Mouse (Mus musculus) forebrain, embryonic 13.5 days (tissue): ENCODE data around the gene Haus3. TPM values are rescaled to one million over a fixed set of nuclear protein-coding genes. Genes with fewer than 3 reads are reported as not detected.
A peak's percentile ranks its signal among the peaks of the same experiment; 100 is the strongest.

Experiments
- ATAC-seq: fragments of 200-750 bp; cut with Nextera tagmentation; 2 replicates; pipeline ENCODE4 v1.8.0; 2017
- H3K27ac ChIP-seq: fragments of 300-500 bp; sonication (generic); 2 replicates; pipeline ENCODE4 v1.5.1; 2015; ENCODE audit warnings: inconsistent platforms, mild to moderate bottlenecking, moderate library complexity
- H3K27me3 ChIP-seq: fragments of 300-500 bp; sonication (generic); 2 replicates; pipeline ENCODE4 v1.6.1; 2015; ENCODE audit warnings: mild to moderate bottlenecking, inconsistent platforms
- H3K36me3 ChIP-seq: fragments of 300-500 bp; sonication (generic); 2 replicates; pipeline ENCODE4 v1.6.1; 2015; ENCODE audit warnings: mild to moderate bottlenecking, inconsistent platforms; ENCODE audit not compliant: poor library complexity, severe bottlenecking
- H3K4me1 ChIP-seq: fragments of 300-500 bp; sonication (generic); 2 replicates; pipeline ENCODE4 v1.6.1; 2015; ENCODE audit warnings: inconsistent platforms
- H3K4me2 ChIP-seq: fragments of 300-500 bp; sonication (generic); 2 replicates; pipeline ENCODE4 v1.6.1; 2015; ENCODE audit warnings: inconsistent platforms, mild to moderate bottlenecking, moderate library complexity
- H3K4me3 ChIP-seq: fragments of 300-500 bp; sonication (generic); 2 replicates; pipeline ENCODE4 v1.5.1; 2015; ENCODE audit warnings: mild to moderate bottlenecking, inconsistent platforms
- H3K9ac ChIP-seq: fragments of 300-500 bp; sonication (generic); 2 replicates; pipeline ENCODE4 v1.6.1; 2015; ENCODE audit warnings: mild to moderate bottlenecking, inconsistent platforms
- H3K9me3 ChIP-seq: fragments of 300-500 bp; sonication (generic); replicated peaks from 2 replicates; pipeline ENCODE4 v1.6.1; 2016; ENCODE audit warnings: inconsistent platforms
- WGBS: fragments of 180-500 bp; shearing (Covaris S2); methylation state at CpG from one replicate; pipeline ENCODE4 v1.1.7; 2015; 5-methylcytosine and 5-hydroxymethylcytosine counted together
- polyA plus RNA-seq: library from polyadenylated mRNA; unstranded; fragments of >200 nt; fragmentation: Nextera tagmentation; extraction: Ambion mirVana; gene quantifications from 2 replicates; pipeline ENCODE4 v1.2.1, GENCODE M21; 2015

Haus3 gene
- 32.0 and 32.7 TPM in 2 replicates for polyA plus RNA-seq

DNA sequence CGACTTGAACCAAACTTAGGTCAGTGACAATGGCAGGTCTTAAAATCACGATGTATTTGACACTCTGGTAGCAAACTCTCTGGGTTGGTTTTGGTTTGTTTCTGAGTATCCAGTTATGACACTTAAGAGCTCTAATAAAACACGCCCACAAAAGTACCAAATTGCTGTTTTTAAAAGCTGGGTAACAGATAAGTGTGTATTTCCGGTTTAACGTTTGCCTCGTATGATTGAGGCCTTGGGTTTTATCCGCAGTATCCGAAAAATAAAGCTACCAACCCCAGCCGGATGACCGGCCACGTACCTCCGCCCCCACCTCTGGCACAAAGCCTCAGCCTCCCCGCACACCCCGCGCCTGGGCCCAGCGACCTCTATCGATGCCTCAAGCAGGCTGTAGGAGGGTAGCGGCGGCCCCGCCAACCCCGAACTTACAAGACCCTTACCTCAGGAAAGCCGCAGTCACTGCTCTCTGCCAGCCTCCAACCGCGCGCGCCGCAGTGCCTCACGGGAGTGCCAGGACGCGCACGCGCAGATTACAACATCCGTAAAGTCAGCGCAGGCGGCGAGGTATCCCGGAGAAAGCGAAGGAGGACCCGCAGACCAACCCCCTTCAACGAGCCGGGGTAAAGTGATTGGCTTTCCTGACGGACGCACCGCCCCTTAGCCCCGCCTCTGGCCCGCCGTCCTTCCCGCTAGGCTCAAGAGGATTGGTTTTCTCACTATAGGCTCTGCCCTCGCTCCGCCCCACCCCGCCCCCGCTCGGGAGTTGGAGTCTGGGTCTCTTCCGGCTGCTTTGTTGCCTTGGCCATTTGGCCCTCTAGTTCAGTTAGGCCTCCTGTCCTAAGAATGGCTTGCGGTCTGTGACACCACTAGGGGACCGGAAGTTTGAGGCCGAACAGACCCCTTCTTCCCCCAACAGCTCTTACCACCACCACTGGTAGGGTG is at the start of gene Haus3, which contains the start of gene Poln:
TSS of gene Haus3 (minus strand) at position 578 of the 942 bp plus-strand sequence.
TSS of gene Poln (minus strand) at position 499 of the 942 bp plus-strand sequence.
- H3K4me1 ChIP-seq = peaks cover 27% of the 10 kb centered on the region
- H3K36me3 ChIP-seq = peaks cover 19% of the 10 kb centered on the region
- no peaks in the 10 kb centered on the region for H3K9me3 ChIP-seq
- H3K27ac ChIP-seq = peak within 1 kb of the TSS; percentile 93
- peak within 1 kb of the TSS; percentile 89 for H3K9ac ChIP-seq
- H3K27me3 ChIP-seq = no peaks in the 10 kb centered on the region
- H3K4me3 ChIP-seq = peak within 1 kb of the TSS; percentile 78
- WGBS = under 1% methylated on average over 57 of the region's 57 CpGs
- ATAC-seq = peak; percentile 100
- H3K4me2 ChIP-seq = peak within 1 kb of the TSS; percentile 69

- Histone ChIP-seq H3K27ac (no peak overlapping the region), H3K4me1 (no peaks in the 10 kb centered on the region), H3K36me3 (no peaks in the 10 kb centered on the region), H3K9ac (no peak overlapping the region), H3K9me3 (no peaks in the 10 kb centered on the region), H3K27me3 (no peaks in the 10 kb centered on the region), H3K4me2 (no peak overlapping the region), H3K4me3 (no peak overlapping the region)
- 87% methylated on average over 5 of the region's 5 CpGs for WGBS
- ATAC-seq = no peak
These were observed 49.3 kb upstream of the Haus3 start for GRCm38 (mm10) chr5:34218672-34219071.

- Histone ChIP-seq H3K36me3 (no peaks in the 10 kb centered on the region), H3K4me2 (no peak overlapping the region), H3K4me3 (no peak overlapping the region), H3K27me3 (no peaks in the 10 kb centered on the region), H3K9ac (no peak overlapping the region), H3K27ac (no peak overlapping the region), H3K4me1 (no peaks in the 10 kb centered on the region), H3K9me3 (no peaks in the 10 kb centered on the region)
- 70% methylated on average over 9 of the region's 9 CpGs for WGBS
- ATAC-seq = no peak
These were observed 48.4 kb upstream of the Haus3 start for GRCm38 (mm10) chr5:34217756-34218155.

DNA sequence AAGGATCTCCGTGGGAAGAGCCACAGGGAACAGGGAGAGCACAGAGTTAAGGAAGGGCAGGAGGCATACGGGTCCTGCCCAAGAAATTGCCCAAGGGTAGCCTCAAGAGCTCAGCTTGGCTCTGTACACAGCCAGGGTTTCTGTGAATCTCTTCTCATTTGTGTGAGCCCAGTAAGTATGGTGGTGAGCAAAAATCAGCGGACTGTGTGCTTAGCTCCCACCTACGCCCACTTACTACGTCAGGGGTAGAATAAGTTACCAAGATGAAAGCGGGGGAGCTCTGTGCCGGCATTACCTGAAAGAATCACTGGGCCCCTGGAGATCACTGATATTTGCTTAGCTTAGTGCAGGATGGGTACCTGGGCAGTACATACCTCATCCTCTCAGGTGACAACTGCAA is 46.7 kb upstream of the Haus3 start:
- Histone ChIP-seq H3K4me2 (no peak overlapping the region), H3K9ac (no peak overlapping the region), H3K27ac (no peak overlapping the region), H3K4me3 (no peak overlapping the region), H3K27me3 (no peaks in the 10 kb centered on the region), H3K36me3 (no peaks in the 10 kb centered on the region), H3K4me1 (no peaks in the 10 kb centered on the region), H3K9me3 (no peaks in the 10 kb centered on the region)
- no peak for ATAC-seq
- 78% methylated on average over 7 of the region's 7 CpGs for WGBS

GRCm38 (mm10) chr5:34213659-34214058 is 44.3 kb upstream of the Haus3 start:
- no peak overlapping the region for H3K9ac ChIP-seq
- WGBS = 81% methylated on average over 8 of the region's 8 CpGs
- no peaks in the 10 kb centered on the region for H3K36me3 ChIP-seq
- no peak overlapping the region for H3K4me2 ChIP-seq
- no peaks in the 10 kb centered on the region for H3K4me1 ChIP-seq
- H3K9me3 ChIP-seq = no peaks in the 10 kb centered on the region
- H3K4me3 ChIP-seq = no peak overlapping the region
- no peaks in the 10 kb centered on the region for H3K27me3 ChIP-seq
- no peak overlapping the region for H3K27ac ChIP-seq
- no peak for ATAC-seq

- H3K4me2 ChIP-seq = no peak overlapping the region
- H3K4me1 ChIP-seq = no peaks in the 10 kb centered on the region
- H3K27ac ChIP-seq = no peak overlapping the region
- WGBS = 0% methylated on average over 1 of the region's 1 CpGs
- H3K36me3 ChIP-seq = no peaks in the 10 kb centered on the region
- ATAC-seq = peak; percentile 78
- H3K9me3 ChIP-seq = no peaks in the 10 kb centered on the region
- no peak overlapping the region for H3K4me3 ChIP-seq
- H3K27me3 ChIP-seq = no peaks in the 10 kb centered on the region
- no peak overlapping the region for H3K9ac ChIP-seq
These were observed 41.0 kb upstream of the Haus3 start for GRCm38 (mm10) chr5:34210279-34210678.

DNA sequence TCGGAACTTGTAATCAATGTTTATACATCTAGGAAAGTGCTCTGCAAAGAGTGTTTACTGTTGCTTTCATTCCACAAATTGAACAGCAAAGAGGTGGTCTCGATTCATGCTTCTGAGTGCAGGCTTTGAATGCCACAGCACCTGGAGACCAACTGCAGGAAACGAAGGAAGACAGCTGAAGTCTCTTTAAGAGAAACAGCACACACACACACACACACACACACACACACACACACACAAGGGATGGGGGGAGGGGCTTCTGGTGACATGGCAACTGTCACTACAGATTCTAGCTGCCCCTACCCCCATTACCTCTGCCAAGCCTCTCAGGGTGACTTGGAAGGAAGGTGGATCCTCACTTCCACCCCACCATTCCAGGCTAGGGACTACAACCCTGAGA is 38.2 kb upstream of the Haus3 start:
- Histone ChIP-seq H3K27me3 (no peaks in the 10 kb centered on the region), H3K27ac (no peak overlapping the region), H3K4me3 (no peak overlapping the region), H3K4me2 (no peak overlapping the region), H3K4me1 (no peaks in the 10 kb centered on the region), H3K9ac (no peak overlapping the region), H3K36me3 (no peaks in the 10 kb centered on the region), H3K9me3 (no peaks in the 10 kb centered on the region)
- WGBS = 52% methylated on average over 3 of the region's 3 CpGs
- no peak for ATAC-seq

GRCm38 (mm10) chr5:34205788-34206187 is 36.5 kb upstream of the Haus3 start:
- ATAC-seq = no peak
- H3K4me2 ChIP-seq = no peak overlapping the region
- no peaks in the 10 kb centered on the region for H3K36me3 ChIP-seq
- no peaks in the 10 kb centered on the region for H3K27me3 ChIP-seq
- H3K4me3 ChIP-seq = no peak overlapping the region
- H3K4me1 ChIP-seq = no peaks in the 10 kb centered on the region
- no peak overlapping the region for H3K9ac ChIP-seq
- no peak overlapping the region for H3K27ac ChIP-seq
- WGBS = 89% methylated on average over 2 of the region's 2 CpGs
- no peaks in the 10 kb centered on the region for H3K9me3 ChIP-seq

- H3K27ac ChIP-seq = no peak overlapping the region
- no peak overlapping the region for H3K4me3 ChIP-seq
- no peaks in the 10 kb centered on the region for H3K4me1 ChIP-seq
- H3K4me2 ChIP-seq = no peak overlapping the region
- H3K36me3 ChIP-seq = no peaks in the 10 kb centered on the region
- no peak for ATAC-seq
- no peaks in the 10 kb centered on the region for H3K9me3 ChIP-seq
- no peaks in the 10 kb centered on the region for H3K27me3 ChIP-seq
- H3K9ac ChIP-seq = no peak overlapping the region
- 88% methylated on average over 2 of the region's 2 CpGs for WGBS
These were observed 35.6 kb upstream of the Haus3 start for GRCm38 (mm10) chr5:34204911-34205310.

DNA sequence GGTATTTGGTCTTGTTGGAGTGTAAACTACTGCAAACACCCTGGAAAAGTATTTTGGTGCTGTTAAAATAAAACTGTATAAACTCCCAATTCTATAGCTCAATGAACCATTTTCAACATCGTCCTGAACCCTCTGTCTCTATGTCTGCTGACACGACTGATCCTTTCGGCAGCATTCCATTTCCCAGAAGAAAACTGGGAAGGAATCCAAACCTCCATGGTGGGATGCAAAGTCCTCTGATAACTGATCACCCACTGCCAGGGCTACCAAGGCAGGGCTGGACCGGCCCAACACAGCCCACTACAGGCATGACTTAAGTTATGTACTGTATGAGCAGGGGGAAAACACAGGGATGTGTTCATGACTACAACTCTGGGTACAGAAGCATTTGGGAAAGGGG is 32.7 kb upstream of the Haus3 start:
- Histone ChIP-seq H3K4me1 (no peaks in the 10 kb centered on the region), H3K4me3 (no peak overlapping the region), H3K36me3 (no peaks in the 10 kb centered on the region), H3K9ac (no peak overlapping the region), H3K9me3 (no peaks in the 10 kb centered on the region), H3K27me3 (no peaks in the 10 kb centered on the region), H3K27ac (no peak overlapping the region), H3K4me2 (no peak overlapping the region)
- WGBS = 87% methylated on average over 4 of the region's 4 CpGs
- no peak for ATAC-seq

GRCm38 (mm10) chr5:34201396-34201795 is 32.1 kb upstream of the Haus3 start:
- no peaks in the 10 kb centered on the region for H3K4me1 ChIP-seq
- no peak overlapping the region for H3K4me2 ChIP-seq
- 80% methylated on average over 2 of the region's 2 CpGs for WGBS
- no peak for ATAC-seq
- no peak overlapping the region for H3K4me3 ChIP-seq
- H3K9ac ChIP-seq = no peak overlapping the region
- H3K27ac ChIP-seq = no peak overlapping the region
- no peaks in the 10 kb centered on the region for H3K36me3 ChIP-seq
- H3K9me3 ChIP-seq = no peaks in the 10 kb centered on the region
- H3K27me3 ChIP-seq = no peaks in the 10 kb centered on the region

- Histone ChIP-seq H3K4me2 (no peak overlapping the region), H3K4me1 (no peaks in the 10 kb centered on the region), H3K27ac (no peak overlapping the region), H3K9ac (no peak overlapping the region), H3K36me3 (no peaks in the 10 kb centered on the region), H3K27me3 (no peaks in the 10 kb centered on the region), H3K4me3 (no peak overlapping the region), H3K9me3 (no peaks in the 10 kb centered on the region)
- WGBS = 86% methylated on average over 6 of the region's 6 CpGs
- ATAC-seq = no peak
These were observed 29.3 kb upstream of the Haus3 start for GRCm38 (mm10) chr5:34198615-34199014.
